Mouse (Mus musculus): ENCODE measurements around the gene Uchl3. TPM values are rescaled to one million over a fixed set of nuclear protein-coding genes. Genes with fewer than 3 reads are reported as not detected.
A peak's percentile ranks its signal among the peaks of the same experiment; 100 is the strongest.

Uchl3 gene
- polyA plus RNA-seq, 1 experiment from 2014 or later, result 143 TPM

- H3K36me3 ChIP-seq (ENCODE audit: control insufficient read depth, insufficient read depth), result no peaks in the 10 kb centered on the region
- peak overlapping the region; percentile 43 for H3K9ac ChIP-seq (ENCODE audit: low read depth, low read length)
- peak overlapping the region; percentile 99 for H3K4me2 ChIP-seq (replicated peaks; ENCODE audit: low read depth)
- 1% methylated on average over 28 of the region's 28 CpGs for WGBS
- no peak overlapping the region for H3K27ac ChIP-seq (ENCODE audit: low read depth, low read length)
- peaks cover 8% of the 10 kb centered on the region; the same call in 1 of the 2 replicates for H3K27me3 ChIP-seq (replicated peaks; ENCODE audit: control insufficient read depth, insufficient read depth, low read length)
- H3K9me3 ChIP-seq (ENCODE audit: control insufficient read depth), result no peaks in the 10 kb centered on the region
- H3K4me1 ChIP-seq (replicated peaks; ENCODE audit: control insufficient read depth, insufficient read depth, low read length), result peaks cover 5% of the 10 kb centered on the region; the same call in 1 of the 2 replicates
- no peak for ATAC-seq
- H3K4me3 ChIP-seq (ENCODE audit: low read depth, low read length), result peak overlapping the region; percentile 71
- no peak for TF ChIP-seq CTCF (IDR thresholded peaks at IDR 0.05; ENCODE audit: low read depth)
These were observed 76.4 kb downstream of the Uchl3 start for GRCm38 (mm10) chr14:101729972-101730692.

DNA sequence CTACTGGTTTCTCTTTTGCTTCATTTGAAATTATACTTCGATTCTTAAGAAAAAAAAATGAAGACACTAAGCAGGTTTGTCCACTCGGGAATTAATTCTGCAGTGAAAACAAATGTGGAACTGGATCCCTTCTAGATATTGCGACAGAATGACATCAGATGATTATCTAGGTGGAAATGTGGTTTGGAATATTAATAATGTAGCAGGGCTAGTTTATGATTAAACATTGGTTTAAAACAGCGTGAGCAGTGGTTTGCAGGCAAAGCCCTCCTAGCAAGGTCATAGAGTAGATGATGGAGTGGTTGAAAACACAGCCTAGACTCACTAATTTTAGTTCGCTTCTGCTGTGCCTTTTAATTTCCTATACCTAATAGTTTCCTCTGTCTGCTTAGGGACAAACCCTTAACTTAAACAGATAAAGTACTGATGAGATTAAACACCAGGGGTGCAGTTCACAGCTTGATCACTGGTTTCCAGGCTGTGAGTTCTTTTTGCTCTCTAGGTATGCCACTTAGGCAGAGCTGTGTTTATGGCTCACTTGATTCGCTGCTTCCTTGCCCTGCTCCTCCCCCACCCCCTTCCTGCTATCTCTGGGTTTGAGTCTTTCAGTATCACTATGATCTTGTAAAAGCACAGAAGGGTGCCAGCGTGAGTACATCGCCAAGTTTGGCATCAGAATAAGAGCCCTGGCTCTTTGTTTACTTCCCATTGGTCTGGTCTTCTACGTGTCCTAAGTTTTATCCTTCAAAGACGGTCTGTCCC lies 80.0 kb downstream of the Uchl3 start:
- no peaks in the 10 kb centered on the region for H3K9me3 ChIP-seq (ENCODE audit: control insufficient read depth)
- WGBS, result 27% methylated on average over 10 of the region's 10 CpGs
- H3K9ac ChIP-seq (ENCODE audit: low read depth, low read length), result no peak overlapping the region
- no peak overlapping the region for H3K4me3 ChIP-seq (ENCODE audit: low read depth, low read length)
- H3K27ac ChIP-seq (ENCODE audit: low read depth, low read length), result no peak overlapping the region
- H3K4me2 ChIP-seq (replicated peaks; ENCODE audit: low read depth), result no peak overlapping the region
- H3K4me1 ChIP-seq (replicated peaks; ENCODE audit: control insufficient read depth, insufficient read depth, low read length), result peaks cover 5% of the 10 kb centered on the region; the same call in 1 of the 2 replicates
- no peak for TF ChIP-seq CTCF (IDR thresholded peaks at IDR 0.05; ENCODE audit: low read depth)
- peaks cover 8% of the 10 kb centered on the region; the same call in 1 of the 2 replicates for H3K27me3 ChIP-seq (replicated peaks; ENCODE audit: control insufficient read depth, insufficient read depth, low read length)
- H3K36me3 ChIP-seq (ENCODE audit: control insufficient read depth, insufficient read depth), result no peaks in the 10 kb centered on the region
- no peak for ATAC-seq

- Histone ChIP-seq H3K4me3 (ENCODE audit: low read depth, low read length) (no peak overlapping the region), H3K9ac (ENCODE audit: low read depth, low read length) (no peak overlapping the region), H3K36me3 (ENCODE audit: control insufficient read depth, insufficient read depth) (no peaks in the 10 kb centered on the region), H3K27me3 (replicated peaks; ENCODE audit: control insufficient read depth, insufficient read depth, low read length) (no peaks in the 10 kb centered on the region), H3K27ac (ENCODE audit: low read depth, low read length) (no peak overlapping the region), H3K4me1 (replicated peaks; ENCODE audit: control insufficient read depth, insufficient read depth, low read length) (no peaks in the 10 kb centered on the region), H3K9me3 (ENCODE audit: control insufficient read depth) (no peaks in the 10 kb centered on the region), H3K4me2 (replicated peaks; ENCODE audit: low read depth) (no peak overlapping the region)
- 88% methylated on average over 4 of the region's 4 CpGs for WGBS
- TF ChIP-seq CTCF (IDR thresholded peaks at IDR 0.05; ENCODE audit: low read depth), result no peak
- ATAC-seq, result no peak
These were observed 83.7 kb downstream of the Uchl3 start for GRCm38 (mm10) chr14:101737501-101737900.

Other genes starting within 250 kb of the Uchl3 start
- gene Tbc1d4, start 44.8 kb upstream of the Uchl3 start, polyA plus RNA-seq (2015; fragmentation: Nextera tagmentation; extraction: Ambion mirVana), result 4.1 and 4.3 TPM in 2 replicates
- 186 and 196 TPM in 2 replicates for gene Commd6, start 13.3 kb upstream of the Uchl3 start, polyA plus RNA-seq (2015; fragmentation: Nextera tagmentation; extraction: Ambion mirVana)
- 0.54 and 0.93 TPM in 2 replicates for gene Gm9922, start 75.8 kb downstream of the Uchl3 start, polyA plus RNA-seq (2015; fragmentation: Nextera tagmentation; extraction: Ambion mirVana)
- gene Lmo7, start 76.0 kb downstream of the Uchl3 start, polyA plus RNA-seq (2015; fragmentation: Nextera tagmentation; extraction: Ambion mirVana), result 24.5 and 27.0 TPM in 2 replicates

Measured in intestine, postnatal 0 days (tissue).